Mouse (Mus musculus): Measurements from ENCODE around the gene Ercc8.

Gene Ercc8

DNA sequence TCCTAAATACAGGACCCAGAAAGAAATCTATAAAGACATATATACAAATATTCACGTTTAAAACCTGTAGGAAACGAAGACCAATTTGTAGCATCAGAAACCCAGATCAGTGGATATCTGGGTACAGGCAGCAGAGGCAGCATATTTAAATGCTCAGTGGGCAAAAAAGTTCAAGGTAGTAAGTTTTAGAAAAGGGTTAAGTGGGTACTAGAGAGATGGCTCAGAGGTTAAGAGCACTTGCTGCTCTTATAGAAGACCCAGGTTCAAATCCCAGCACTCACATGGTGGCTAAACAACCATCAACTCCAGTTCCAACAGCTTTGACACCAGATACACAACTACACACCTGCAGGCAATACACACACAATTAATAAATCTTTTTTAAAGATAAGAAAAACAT, 1.4 kb upstream of the Ercc8 start:
- no peak for DNase-seq (ENCODE audit: low read depth)

DNA sequence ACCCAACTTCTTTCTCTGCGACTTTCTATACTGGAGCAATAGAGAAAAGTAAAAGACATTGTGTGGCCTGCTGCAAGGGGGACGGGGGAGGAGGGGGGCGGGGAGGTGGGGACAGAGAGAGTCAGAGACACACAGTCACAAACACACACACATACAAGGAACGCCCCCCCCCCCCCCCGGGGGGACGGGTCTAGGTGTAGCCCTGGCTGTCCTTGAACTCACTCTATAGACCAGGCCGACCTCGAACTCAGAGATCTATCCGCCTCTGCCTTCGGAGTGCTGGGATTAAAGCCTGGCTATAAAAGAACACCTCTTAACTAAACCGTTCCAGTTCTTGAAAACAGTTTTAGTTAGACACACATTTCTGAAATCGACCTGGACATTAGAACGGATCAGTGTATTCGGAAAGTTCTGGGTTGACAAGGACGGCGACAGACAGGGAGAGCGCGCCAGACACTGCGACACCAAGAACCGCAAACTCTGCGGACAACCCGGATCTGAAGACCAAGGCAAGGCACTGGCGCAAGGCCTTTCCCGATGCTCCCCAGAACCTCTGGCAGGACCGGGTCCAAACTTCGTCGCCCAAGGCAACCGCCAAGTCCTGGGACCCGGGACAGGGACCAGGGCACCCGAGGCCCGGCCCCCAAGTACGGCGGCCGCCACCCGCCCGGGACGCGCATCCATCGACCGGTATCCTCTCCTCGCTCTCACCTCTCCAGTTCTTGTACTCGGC, 633 bp upstream of the Ercc8 start:
- DNase-seq (ENCODE audit: low read depth), result peak; percentile 65

DNA sequence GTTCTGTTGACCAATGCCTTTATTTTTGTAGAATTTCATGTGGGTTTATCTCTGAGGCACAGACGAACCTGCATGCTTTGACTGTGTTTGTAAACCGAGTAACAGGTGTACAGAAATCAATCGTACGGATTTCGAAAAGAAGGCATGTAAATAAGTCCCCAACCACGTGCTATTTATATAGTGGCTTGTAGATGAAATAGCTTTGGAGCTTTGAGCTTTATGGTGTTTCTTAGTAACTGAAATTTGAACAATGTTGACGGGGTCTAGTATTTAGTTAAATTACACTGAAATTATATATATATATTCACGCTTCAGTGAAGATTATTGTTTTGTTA, 677 bp downstream of the Ercc8 start:
- peak; percentile 46 for DNase-seq (ENCODE audit: low read depth)

DNA sequence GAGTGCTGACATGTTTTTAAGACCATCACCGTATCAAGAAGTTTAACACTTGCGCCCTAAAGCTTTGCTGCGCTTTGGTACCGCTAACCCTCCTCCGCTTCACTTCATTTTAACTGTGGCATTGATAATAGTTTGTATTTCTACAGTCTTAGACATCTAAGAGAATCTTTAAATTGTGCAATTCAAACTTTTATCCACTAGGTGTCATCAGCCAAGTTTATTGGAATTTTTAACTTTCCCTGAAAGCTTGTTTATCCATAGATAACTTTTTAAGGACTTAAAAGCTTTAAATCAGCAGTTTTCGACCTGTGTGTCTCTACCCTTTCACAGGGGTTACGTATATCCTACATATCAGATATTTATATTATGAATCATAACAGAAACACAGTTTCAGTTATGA, 1.4 kb downstream of the Ercc8 start:
- peak; percentile 75 for DNase-seq (ENCODE audit: low read depth)

DNA sequence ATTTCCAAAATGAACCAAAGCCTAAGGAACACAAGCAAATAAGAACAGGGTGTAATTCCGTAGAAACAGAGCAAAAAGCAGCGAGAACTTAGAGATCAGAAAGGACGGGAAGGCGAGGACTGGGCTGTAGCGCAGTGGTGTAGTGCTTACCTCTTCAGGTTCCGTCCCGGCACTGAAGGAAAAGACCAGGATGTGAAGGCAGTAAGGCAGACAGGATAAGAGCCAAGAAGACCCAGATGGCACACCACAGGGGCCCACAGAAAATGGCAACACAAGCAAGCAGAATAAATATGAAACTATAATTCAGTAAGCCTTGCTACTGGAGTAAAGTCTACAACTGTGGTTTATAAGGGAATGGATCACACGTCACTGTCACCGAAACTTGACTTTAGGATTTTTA, 5.4 kb downstream of the Ercc8 start:
- DNase-seq (ENCODE audit: low read depth), result no peak

DNA sequence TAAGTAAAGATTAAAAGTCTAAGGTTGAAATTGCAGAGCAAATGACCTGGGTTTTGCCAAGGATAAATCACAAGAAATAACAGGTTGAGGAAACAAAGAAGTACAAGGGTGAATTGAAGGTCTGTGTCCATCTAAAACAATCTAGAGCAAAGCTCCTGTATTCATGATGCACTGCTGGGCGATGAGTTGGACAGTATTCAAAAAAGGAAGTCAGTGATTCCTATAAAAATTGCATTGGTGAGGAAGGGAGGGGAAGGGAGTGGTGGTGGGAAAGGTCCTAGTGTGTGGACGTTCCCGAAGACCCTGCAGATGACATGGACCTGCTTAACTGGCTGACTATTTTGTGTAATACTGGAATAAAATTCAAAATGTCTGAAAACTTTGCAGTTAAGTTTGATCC, 6.1 kb downstream of the Ercc8 start:
- DNase-seq (ENCODE audit: low read depth), result no peak

DNA sequence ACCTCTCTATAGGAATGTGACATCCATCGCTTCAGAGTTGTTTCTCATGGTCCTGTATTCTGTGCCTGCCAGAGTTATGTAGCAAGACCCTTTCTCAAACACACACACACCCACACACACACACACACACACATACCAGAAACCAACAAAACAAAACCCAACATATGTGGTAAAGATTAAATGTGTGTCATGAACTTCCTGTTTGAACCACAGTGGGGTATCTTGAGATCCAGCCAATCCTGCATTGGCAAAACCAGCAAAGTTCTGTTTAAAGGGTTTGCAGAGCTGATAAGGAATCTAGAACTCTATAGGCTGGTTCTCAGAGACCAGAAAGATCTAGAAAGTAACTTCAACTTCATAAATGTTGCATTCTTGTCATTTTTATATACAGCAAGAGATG, 11.5 kb downstream of the Ercc8 start:
- peak; percentile 92 for DNase-seq (ENCODE audit: low read depth)

DNA sequence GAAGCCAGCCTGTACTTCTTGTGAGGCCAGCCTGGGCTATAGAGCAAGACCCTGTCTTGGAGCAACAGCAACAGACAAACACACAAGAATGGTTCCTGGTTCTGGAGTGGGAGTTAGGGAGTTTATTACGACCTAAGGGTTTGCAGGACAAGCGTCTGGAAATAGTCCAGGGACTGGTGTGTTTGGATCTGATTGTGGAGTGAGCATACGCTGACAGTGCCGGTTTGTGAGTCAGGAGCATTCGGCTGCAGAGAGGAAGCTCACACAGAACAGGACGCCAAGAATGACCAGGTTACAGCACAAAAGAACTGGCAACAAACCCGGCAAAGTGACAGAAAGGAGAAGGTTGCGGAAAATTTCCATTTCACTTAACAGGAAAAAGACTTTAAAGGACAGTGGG, 12.0 kb downstream of the Ercc8 start:
- DNase-seq (ENCODE audit: low read depth), result no peak

DNA sequence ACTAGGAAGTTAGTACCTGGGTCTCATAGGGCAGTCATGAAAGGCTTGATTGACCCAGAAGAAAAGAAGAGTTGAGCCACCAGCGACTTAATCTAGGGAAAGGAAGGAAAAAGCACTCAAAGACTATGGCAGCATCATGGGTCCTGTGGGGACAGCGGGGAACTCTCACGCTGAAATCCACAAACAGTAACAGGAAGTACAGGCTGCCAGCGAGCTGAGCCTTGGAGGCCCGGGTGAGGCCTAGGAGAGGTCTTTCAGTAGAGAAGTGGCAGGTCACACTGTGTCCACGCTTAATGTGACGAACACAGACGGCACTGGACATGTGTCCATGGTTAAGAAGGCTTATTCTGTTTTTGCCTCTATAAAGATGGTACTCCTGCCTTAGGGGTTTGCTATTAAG, 21.1 kb downstream of the Ercc8 start:
- DNase-seq (ENCODE audit: low read depth), result no peak

DNA sequence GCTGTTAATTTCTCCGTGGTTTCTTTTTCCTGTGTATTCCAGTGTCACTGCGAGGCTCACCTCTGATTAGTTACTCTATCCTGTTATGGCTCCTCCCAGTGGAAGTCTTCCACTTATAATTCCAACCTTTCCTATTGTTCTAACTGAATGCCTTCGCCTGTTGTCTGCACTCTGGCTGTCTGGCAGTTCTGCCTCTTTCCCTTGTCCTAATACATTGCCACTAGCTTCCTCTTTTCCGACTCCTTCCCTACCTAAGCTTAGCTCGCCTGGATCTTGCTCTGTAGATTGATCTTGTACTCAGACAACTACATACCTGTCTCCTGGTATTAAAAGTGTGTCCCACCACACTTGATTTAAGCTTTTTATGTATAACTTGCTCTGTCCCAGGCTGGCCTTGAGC, 22.3 kb downstream of the Ercc8 start:
- DNase-seq (ENCODE audit: low read depth), result no peak

DNA sequence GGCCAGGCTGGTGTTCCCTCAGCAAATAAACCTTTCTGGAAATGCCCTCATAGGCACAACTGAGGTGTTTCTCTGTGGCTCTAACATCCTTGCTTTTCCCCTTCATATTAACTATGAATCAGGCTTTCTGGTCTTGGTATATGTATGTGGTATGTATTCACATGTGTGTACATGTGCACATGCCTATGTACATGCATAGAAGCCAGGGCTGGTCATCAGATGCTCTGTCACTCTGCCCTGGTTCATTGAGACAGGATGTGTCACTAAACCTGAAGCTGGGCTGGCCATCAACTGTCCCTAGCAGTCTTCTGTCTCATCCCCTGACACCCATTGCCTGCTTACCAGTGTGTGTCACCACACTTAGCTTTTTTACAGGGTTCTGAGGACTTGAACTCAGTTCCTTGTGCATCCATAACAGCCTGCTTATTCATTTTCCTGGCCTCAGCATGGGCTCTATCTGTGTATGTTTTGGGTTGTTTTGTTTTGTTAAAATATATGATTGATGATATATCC, 26.3 kb downstream of the Ercc8 start:
- DNase-seq (ENCODE audit: low read depth), result no peak

DNA sequence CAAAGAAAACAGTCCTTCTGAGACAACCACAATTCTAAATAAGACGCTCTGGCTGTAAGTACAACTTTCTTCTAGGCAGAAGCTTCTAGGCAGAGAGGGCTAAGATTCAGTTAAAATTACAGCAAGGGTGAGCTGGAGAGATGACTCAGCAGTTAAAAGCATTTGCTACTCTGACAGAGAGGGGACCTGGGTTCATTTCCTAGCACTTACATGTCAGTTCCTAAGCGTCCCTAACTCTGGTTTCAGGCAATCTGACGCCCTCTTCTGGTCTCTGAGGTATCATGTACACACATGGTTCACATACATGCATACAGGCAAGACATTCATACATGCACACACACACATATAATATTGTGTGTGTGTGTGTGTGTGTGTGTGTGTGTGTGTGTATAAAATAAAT, 27.0 kb downstream of the Ercc8 start:
- DNase-seq (ENCODE audit: low read depth), result peak; percentile 44

DNA sequence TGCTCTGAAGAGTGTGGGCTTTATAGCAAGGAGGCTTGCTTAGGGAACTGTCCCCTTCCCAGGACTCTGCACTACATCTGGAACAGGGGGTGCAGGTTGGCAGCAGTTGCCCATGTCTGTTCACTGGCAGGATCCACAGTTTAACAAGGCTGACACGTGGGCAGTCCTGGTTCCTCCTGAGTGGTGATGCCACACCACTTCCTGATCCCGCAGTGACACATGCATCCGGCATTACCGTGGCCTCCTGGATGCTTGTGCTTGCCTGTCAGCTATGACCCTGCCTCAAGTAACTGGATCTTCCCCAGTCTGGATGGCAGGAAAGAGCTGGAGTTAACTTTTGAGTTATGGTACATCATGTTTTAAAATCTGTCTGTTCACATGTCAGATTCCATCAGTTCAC, 29.5 kb downstream of the Ercc8 start:
- DNase-seq (ENCODE audit: low read depth), result peak; percentile 54

DNA sequence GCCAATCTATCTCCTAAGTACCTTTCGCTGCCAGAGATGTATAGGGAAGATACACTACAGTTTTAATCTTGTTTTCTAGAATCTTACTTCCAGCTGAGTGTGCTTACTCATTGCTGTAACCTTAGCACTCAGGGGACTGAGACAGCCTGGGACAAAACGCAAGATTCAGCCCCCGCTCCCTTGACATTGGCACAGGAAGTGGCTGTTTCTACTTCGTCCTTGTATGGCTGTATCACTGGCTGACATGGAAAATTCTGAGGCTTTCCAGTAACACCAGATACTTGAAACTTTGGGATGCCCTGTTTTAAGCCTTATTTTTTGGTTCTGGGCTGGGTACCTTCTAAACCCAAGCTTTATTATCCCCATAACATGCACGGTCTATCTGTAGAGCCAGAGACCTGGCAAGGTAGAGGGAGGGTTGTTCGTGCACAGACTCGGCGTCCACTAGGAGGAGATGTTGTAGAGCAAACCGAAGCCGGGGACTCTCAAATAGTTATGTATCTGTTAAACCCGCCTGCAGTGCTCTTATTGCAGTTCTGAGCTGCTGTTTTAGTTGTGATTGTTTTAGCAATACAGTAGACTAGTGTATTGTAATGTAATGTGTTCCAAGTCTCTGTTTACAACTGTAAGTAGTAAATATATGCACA, 32.7 kb downstream of the Ercc8 start:
- DNase-seq (ENCODE audit: low read depth), result peak; percentile 80

DNA sequence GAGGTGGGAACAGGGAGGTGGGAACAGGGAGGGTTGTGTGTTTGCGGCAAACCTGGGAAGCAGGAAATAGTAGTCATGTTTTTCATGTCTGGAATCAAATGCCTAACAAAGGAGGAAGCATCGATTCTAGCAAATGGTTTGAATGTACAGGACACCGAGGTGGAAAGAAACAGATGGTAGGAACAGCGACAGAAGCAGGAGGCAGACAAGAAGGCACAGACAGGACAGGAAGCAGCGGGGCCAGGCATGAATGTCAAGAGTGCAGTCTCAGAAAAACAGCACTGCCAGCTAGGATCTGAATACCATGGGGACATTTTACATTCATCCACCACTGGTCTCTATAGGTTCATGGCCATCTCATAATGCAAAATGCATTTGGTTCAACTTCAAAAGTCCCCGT, 36.9 kb downstream of the Ercc8 start:
- no peak for DNase-seq (ENCODE audit: low read depth)

DNA sequence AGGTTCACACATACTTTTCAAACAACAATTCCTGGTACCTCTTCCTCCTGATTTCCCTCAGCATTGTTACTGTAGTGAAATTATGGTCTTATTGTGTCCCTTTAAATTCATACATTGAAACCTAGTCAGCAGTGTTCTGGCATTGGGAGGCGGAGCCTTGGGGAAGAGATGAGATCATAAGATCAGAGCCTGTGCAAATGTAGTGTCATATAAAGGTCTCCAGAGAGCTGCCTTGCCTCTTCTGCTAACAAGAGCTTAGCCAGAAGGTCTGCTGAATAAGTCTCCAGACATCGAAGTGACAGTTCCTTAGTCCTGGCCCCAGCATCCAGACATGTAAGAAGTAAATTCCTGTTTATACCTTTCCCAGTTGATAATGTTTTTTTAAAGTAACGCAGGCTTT, 46.3 kb downstream of the Ercc8 start:
- no peak for DNase-seq (ENCODE audit: low read depth)

DNA sequence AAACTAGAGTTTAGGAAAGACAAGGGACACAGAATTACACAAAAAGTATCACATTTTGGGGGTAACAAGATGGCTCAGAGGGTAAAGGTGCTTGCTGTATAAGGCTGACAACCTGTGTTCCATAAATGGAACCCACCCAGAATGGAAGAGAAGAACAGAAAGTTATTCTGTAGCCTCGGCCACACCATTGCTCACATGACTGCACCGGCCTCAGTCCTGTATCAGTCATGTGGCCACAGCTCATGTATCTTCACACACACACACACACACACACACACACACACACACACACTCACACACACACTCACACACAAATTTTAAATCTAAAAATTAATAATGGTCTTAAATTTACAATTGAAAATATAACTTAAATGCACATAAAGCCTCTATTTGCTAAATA, 48.9 kb downstream of the Ercc8 start:
- DNase-seq (ENCODE audit: low read depth), result no peak

DNA sequence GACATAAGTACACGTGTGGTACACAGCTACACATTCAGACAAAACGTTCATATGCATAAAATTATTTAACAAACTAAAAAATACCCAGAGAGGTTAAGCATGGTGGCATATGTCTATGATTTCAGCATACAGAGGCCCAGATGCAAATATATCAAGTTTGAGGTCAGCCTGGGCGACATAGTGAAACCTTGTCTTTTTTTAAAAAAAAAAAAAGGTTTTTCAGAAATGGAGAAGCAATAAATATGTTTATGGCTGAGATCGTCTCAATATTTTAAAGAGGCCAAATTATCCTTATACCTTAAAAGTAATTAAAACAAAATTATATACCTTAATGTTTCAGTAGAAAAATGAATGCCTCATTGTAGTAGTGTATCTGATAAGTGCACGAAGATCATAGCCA, 49.6 kb downstream of the Ercc8 start:
- no peak for DNase-seq (ENCODE audit: low read depth)

DNA sequence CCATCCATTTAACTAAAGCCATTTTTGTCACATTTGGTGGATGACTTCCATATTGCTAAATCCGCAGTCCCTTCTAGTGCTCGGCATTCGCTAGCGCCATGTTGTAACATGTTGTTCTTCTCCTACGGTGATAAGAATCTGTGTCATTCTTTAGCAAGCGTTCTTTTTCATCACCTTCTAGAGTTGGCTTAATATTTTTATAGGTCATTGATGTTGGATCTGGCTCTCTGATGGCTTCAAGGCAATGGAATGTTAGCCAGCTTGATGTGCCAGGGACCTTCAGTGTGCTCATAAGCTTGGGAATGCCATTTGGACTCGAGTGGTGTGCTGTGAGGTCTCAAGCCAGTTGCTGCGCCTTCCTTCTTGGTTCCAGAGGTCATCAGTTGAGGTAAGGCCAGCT, 52.4 kb downstream of the Ercc8 start:
- DNase-seq (ENCODE audit: low read depth), result no peak

DNA sequence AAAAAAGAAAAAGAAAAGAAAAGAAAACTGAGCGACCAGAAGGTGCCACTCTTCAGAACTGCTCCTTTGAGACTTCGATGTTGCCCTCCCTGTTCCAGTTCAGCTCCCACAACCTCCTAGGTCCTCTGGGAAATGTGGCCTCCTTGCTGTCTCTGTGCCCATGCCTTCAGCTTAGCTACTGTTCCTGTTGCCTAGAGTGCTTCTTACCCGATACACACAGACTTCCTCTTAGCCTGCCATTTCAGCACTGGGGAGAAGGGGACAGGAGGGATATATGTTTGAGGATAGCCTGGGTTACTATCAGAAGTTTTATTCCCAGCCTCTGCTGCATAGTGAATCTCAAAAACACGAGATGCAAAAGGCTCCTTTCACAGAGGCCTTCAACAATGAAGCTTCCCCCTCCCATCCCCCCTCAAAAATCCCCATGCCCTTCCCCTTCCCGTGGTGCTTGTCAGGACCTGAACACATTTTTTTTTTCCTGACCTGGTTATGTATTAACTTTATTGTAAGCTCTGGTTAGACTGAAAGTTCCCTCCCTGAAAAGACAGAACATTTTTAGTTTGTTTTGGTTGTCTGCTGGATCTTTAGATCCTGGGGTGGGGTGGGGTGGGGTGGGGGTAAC, 54.0 kb downstream of the Ercc8 start:
- DNase-seq (ENCODE audit: low read depth), result no peak

DNA sequence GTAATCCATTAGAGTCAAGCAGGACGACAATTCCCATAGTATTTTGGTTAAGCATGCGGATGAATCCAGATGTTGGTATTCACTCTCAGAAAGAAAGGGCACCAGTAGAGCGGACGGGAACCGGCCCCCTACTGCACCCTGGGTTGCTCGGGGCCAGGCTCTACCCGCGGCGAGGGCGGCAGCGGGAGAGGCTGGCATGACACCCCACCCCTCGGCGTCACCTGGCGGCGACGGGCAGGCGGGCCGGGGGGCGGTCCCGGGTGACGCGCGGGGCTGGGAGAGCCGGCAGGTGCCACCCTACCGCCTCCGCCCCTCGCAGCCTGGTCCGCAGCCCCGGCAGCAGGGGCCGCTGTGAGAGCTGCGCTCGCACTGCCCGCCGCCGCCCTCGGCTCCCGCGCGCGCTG, 55.6 kb downstream of the Ercc8 start, which contains the start of gene Elovl7:
Elovl7 (plus strand) TSS at position 324 of the 404 bp plus-strand sequence.
- peak; percentile 78 for DNase-seq (ENCODE audit: low read depth)

DNA sequence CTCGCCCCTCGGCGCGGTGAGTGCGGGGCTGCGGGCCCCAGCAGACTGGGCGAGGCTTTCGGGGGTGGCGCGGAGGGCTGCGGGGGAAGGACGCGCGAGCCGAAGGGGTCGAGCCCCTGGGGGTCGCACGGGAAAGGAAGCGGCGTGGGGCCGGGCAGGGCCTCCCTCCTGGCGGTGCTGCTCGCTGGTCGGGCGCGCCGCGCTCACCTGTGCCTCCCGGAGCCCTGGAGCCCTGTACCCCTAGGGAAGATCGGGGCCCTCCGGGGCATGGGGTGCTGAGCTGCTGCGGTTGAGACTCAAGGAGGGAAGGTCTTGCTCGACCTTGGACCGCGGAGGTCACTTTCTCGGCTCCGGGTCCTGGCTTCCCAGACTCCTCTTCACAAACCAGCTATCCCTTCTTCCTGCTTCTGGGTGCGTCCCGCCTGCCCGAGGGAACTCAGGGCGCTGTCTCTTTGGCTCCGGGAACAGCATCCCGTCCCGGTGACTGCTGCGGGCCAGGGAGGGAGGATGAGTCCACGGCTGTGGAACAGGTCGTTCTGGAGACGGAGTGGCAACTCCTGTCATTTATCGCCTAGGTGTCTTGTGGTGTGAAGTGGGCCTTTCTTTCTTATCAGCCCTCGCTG, 56.1 kb downstream of the Ercc8 start:
- DNase-seq (ENCODE audit: low read depth), result peak; percentile 31

DNA sequence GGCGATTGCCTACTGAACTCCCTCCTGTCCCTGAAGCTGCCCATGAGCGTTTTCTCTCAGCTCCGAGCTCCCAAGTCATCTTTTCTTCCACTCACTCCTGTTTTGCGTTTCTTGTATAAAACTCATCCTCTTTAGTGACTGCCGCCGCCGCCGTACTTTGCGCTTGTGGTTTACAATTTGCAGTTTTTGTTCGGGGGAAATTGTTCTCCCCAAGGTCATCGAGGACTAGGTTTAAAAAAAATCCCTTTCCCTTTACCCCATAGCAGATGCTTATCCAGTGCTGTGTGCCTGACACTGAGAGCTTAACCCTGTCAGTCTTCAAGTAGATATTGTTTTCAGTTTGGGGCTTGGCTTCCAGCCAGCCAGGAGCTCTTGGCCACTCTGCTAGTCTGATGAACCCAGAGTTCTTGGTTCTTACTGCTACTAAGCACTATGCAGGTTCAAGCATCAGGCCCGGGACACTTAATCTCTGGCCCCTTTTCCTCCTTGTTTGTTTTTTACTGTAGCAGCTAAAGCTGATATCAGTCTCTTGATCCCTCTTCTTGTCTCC, 56.8 kb downstream of the Ercc8 start:
- DNase-seq (ENCODE audit: low read depth), result peak; percentile 77

Measured in 416B (cell line).